Mouse (Mus musculus) heart, adult 8-10 months (tissue): ENCODE data around the gene Dph3. TPM values are rescaled to one million over a fixed set of nuclear protein-coding genes. Genes with fewer than 3 reads are reported as not detected.

Source experiments
- total RNA-seq, 4 experiments: library from RNA; stranded (reverse); gene quantifications; 2 replicates each; pipeline ENCODE4 v1.2.4; 2022

Gene Dph3
- total RNA-seq, 4 experiments from 2014 or later, result 73.7 to 91.2 (median 82.8) TPM

Other genes starting within 250 kb of the Dph3 start
- gene Galnt15, start 56.7 kb downstream of the Dph3 start, total RNA-seq, result 10 to 100 TPM; 13.9 to 22.2 (median 18.3) TPM
- 10 to 100 TPM; 52.2 to 73.4 (median 56.4) TPM for gene Oxnad1, start 355 bp downstream of the Dph3 start, total RNA-seq
- gene Msmb, start 56.3 kb upstream of the Dph3 start, total RNA-seq, result not detected
- gene Ncoa4, start 74.1 kb upstream of the Dph3 start, total RNA-seq, result 100 to 1,000 TPM; 120 to 145 (median 131) TPM
- 100 to 1,000 TPM; 216 to 235 (median 228) TPM for gene Timm23, start 116.2 kb upstream of the Dph3 start, total RNA-seq
- 10 to 100 TPM; 15.4 to 21.4 (median 18.0) TPM for gene Parg, start 116.2 kb upstream of the Dph3 start, total RNA-seq
- gene Ogdhl, start 236.3 kb upstream of the Dph3 start, total RNA-seq, result 100 to 1,000 TPM in 1 of 4 experiments, 10 to 100 TPM in 3; 68.9 to 104 (median 88.7) TPM